Mouse (Mus musculus): ENCODE data around the gene Zfp488. TPM values are rescaled to one million over a fixed set of nuclear protein-coding genes. Genes with fewer than 3 reads are reported as not detected.

The Zfp488 gene
- 0.04 TPM in 2 replicates for polyA plus RNA-seq (2015; fragmentation: Nextera tagmentation; extraction: Ambion mirVana)

DNA sequence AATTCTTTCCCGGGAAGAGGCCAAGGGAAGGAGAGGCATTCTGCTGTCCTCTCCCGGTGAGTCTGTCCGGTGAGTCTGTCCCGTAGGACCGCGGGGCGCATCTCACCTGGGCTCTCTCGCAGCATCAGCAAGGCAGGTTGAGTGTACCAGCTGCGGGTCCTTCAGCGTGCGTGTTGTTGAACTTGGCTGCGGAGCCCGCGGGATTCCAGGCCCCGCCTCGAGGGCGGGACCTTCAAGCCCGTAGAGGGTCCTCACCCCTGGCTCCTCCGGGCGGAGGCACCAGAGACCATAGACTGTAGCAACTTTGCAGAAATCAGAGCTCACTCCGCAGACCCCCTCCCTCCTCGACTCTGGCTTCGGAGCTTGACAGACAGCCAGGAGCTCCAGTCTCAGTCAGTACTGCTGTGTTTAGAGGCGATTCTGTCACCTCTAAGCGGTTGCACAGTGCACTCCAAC, at the start of gene Zfp488:
Gene Zfp488 (minus strand): TSS at position 161 of the 456 bp plus-strand sequence.
- no peaks in the 10 kb centered on the region for H3K9me3 ChIP-seq (replicated peaks)
- H3K27me3 ChIP-seq, result peaks cover 32% of the 10 kb centered on the region
- no peak within 1 kb of the TSS for H3K27ac ChIP-seq
- peak within 1 kb of the TSS; percentile 45 for H3K4me3 ChIP-seq (replicated peaks)
- peak within 1 kb of the TSS; percentile 38 for H3K9ac ChIP-seq
- ATAC-seq (replicated peaks; ENCODE audit: low FRiP score), result peak; percentile 69
- 2% methylated on average over 25 of the region's 25 CpGs for WGBS
- H3K36me3 ChIP-seq, result no peaks in the 10 kb centered on the region
- peaks cover 8% of the 10 kb centered on the region for H3K4me1 ChIP-seq
- peak within 1 kb of the TSS; percentile 85 for H3K4me2 ChIP-seq

DNA sequence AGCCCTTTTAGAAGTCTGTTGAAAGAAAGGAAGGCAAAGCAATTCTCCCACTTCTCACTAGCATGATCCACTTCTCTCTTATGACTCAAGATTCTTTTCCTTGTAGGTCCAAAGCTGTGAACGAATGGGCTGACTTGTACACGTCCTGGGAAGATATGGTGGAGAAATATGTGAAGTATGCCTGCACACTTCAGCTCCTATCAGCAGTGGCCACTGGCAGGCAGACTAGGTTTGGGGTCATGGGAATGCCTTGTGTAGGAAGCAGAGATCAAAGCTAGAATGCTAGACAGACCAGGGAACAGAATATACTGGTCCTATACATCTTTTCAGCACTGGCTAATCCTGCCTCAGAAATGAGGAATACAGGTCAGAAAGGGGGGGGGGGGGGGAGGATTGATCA, 48.1 kb upstream of the Zfp488 start:
- Histone ChIP-seq H3K9me3 (replicated peaks) (peaks cover 7% of the 10 kb centered on the region; the same call in 1 of the 2 replicates), H3K4me3 (replicated peaks) (no peak overlapping the region), H3K4me1 (no peaks in the 10 kb centered on the region), H3K27ac (no peak overlapping the region), H3K4me2 (no peak overlapping the region), H3K27me3 (no peaks in the 10 kb centered on the region), H3K9ac (no peak overlapping the region), H3K36me3 (no peaks in the 10 kb centered on the region)
- no peak for ATAC-seq (replicated peaks; ENCODE audit: low FRiP score)
- WGBS, result 81% methylated on average over 2 of the region's 2 CpGs

DNA sequence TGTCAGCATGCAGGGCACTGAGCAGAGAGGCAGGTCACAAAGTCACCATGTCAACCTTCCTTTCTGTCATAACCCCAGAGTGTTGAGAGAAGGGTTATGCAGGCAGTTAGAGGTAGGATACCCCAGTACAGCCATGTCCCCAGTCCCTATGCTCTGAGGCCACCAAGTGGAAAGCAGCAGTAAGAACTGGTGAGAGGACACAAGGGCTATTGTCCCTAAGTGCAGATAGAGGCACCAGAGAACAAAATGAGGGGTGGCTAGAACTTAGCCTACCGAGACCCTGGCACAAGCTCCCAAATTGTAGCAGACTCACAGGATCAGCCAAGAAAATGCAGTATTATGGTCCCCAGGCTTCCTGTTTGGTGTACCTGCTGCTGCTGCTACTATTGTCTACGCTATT, 38.4 kb upstream of the Zfp488 start:
- no peak overlapping the region for H3K9ac ChIP-seq
- no peak for ATAC-seq (replicated peaks; ENCODE audit: low FRiP score)
- no peak overlapping the region for H3K4me3 ChIP-seq (replicated peaks)
- H3K4me1 ChIP-seq, result no peaks in the 10 kb centered on the region
- no peak overlapping the region for H3K4me2 ChIP-seq
- 95% methylated on average over 2 of the region's 2 CpGs for WGBS
- no peaks in the 10 kb centered on the region for H3K9me3 ChIP-seq (replicated peaks)
- H3K27ac ChIP-seq, result no peak overlapping the region
- H3K36me3 ChIP-seq, result no peaks in the 10 kb centered on the region
- H3K27me3 ChIP-seq, result no peaks in the 10 kb centered on the region

DNA sequence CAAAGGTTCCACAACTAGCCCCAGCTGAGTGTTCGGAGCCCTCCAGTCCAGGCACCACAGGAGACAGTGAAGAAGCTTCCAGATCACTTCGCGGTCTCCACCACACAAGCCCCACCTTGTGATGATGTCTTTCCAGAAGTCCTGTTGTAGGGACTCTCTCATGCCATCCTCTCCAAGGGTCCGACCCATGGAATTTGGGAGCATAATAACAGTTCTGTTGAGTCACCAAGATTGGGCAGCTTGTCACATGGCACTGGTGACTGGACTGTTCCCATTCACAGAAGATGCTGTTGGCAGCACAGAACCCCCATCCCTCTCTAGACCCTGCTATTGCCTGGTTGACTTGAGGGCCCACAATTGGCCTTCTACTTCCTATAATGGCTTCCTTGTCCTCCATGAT, 37.8 kb upstream of the Zfp488 start, which contains the start of gene Gm5460:
Gene Gm5460 (plus strand): TSS at position 378 of the 400 bp plus-strand sequence.
- Histone ChIP-seq H3K36me3 (no peaks in the 10 kb centered on the region), H3K4me3 (replicated peaks) (no peak within 1 kb of the TSS), H3K27me3 (no peaks in the 10 kb centered on the region), H3K27ac (no peak within 1 kb of the TSS), H3K4me1 (no peaks in the 10 kb centered on the region), H3K9me3 (replicated peaks) (no peaks in the 10 kb centered on the region), H3K4me2 (no peak within 1 kb of the TSS), H3K9ac (no peak within 1 kb of the TSS)
- WGBS, result 95% methylated on average over 4 of the region's 4 CpGs
- ATAC-seq (replicated peaks; ENCODE audit: low FRiP score), result no peak

DNA sequence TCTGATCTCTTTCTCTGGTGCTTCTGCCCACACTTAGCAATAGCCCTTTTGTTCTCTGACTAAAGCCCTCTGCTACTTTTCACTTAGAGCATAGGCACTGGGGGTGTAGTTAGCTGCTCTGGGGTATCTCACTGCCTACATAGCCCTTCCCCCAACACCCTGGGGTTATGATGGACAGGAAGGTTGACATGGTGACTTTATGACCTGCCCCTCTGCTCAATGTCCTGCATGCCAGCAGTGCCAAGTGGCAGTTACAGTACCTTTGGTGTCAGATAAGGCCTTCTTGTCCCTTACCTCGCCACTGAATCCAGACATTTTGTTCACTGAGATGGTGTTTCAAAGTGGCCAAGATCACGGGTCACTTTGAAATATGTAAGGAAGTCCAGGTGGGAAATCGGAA, 36.5 kb upstream of the Zfp488 start, which contains the start of gene Gm30083:
Gene Gm30083 (minus strand): TSS at position 120 of the 400 bp plus-strand sequence.
- no peaks in the 10 kb centered on the region for H3K36me3 ChIP-seq
- H3K4me1 ChIP-seq, result no peaks in the 10 kb centered on the region
- H3K9me3 ChIP-seq (replicated peaks), result no peaks in the 10 kb centered on the region
- no peak within 1 kb of the TSS for H3K4me2 ChIP-seq
- no peak within 1 kb of the TSS for H3K4me3 ChIP-seq (replicated peaks)
- ATAC-seq (replicated peaks; ENCODE audit: low FRiP score), result no peak
- no peak within 1 kb of the TSS for H3K9ac ChIP-seq
- 88% methylated on average over 3 of the region's 3 CpGs for WGBS
- H3K27me3 ChIP-seq, result no peaks in the 10 kb centered on the region
- H3K27ac ChIP-seq, result no peak within 1 kb of the TSS

DNA sequence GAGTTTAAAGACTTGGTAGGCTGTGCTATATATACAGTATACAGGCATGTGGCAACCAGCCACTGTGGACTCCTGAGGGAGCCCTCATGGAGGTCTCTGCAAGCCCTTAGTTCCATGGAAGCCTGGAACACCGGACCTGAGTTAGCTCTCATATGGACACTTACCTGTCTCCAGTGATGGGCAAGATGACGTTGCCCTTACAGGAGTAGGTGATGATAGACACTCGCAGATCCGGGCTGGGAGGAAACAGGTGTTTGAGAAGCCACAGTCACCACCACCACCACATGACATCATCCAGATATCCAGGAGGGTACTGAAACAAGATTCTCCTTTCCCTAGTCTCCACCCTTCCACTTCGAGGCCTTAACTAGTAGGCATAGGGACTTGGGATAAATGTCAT, 23.8 kb upstream of the Zfp488 start:
- 88% methylated on average over 5 of the region's 5 CpGs for WGBS
- Histone ChIP-seq H3K27ac (no peak overlapping the region), H3K27me3 (no peaks in the 10 kb centered on the region), H3K4me2 (no peak overlapping the region), H3K4me3 (replicated peaks) (no peak overlapping the region), H3K4me1 (no peaks in the 10 kb centered on the region), H3K9me3 (replicated peaks) (no peaks in the 10 kb centered on the region), H3K9ac (no peak overlapping the region), H3K36me3 (no peaks in the 10 kb centered on the region)
- ATAC-seq (replicated peaks; ENCODE audit: low FRiP score), result no peak

DNA sequence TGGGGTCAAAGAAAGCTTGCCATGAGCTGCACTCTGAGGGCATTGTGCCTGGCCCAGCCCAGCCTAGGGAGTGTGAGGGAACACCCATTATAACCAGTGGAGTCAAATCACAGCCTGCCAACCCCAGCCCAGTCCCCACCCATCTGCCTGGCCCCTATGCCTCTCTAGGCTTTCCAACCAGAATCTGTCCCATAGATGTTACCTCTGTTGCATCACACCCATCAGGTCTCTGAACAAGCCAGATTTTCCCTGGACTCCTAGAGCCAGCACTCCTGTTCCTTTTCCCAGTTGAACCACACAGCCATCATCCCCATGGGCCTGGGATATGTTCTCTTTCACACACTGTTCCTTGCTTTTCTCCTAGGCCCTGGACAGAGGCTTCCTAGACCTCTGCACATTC, 22.9 kb upstream of the Zfp488 start:
- no peak overlapping the region for H3K27ac ChIP-seq
- H3K9ac ChIP-seq, result no peak overlapping the region
- no peak for ATAC-seq (replicated peaks; ENCODE audit: low FRiP score)
- no peaks in the 10 kb centered on the region for H3K36me3 ChIP-seq
- H3K4me1 ChIP-seq, result no peaks in the 10 kb centered on the region
- H3K27me3 ChIP-seq, result no peaks in the 10 kb centered on the region
- H3K4me3 ChIP-seq (replicated peaks), result no peak overlapping the region
- no peaks in the 10 kb centered on the region for H3K9me3 ChIP-seq (replicated peaks)
- H3K4me2 ChIP-seq, result no peak overlapping the region

DNA sequence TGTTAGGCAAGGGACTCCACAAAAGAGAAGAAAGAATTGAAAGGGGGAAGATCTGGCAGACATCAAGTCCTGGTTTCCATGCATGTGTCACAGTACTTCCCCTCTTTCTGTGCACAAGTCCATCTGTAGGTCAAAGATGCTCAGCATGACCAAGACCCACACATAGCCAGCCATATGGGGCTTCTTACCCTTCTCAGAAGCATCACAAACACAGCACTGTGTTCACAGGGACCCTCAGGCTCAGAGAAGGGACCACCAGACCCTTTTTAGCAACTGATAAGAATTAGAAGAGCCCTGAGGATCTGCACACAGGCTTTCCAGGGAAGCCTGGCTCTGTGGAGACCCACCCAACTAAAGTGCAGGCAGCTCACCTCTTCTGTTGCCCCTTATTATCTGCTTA, 21.5 kb upstream of the Zfp488 start:
- no peak overlapping the region for H3K4me2 ChIP-seq
- H3K4me1 ChIP-seq, result no peaks in the 10 kb centered on the region

DNA sequence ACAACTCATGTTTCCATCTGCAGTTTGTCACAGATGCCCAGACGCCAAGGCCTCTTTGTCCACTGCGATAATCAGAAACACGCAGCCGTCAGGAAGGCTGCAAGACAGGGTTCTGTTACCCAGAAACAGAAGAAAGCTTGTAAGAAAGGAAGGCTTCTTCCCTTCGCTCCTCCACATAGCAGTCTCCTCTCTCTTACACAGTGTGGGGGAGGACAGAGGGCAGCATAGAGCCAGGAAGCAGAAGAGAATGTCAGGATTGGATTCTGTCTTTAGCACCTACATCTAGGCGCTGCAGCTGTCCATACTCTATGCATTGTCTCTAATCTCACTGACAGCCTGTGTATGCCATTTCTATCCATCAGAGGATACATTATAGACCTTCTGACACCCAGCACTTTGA, 18.9 kb upstream of the Zfp488 start:
- no peak for ATAC-seq (replicated peaks; ENCODE audit: low FRiP score)
- H3K4me1 ChIP-seq, result no peaks in the 10 kb centered on the region
- H3K4me3 ChIP-seq (replicated peaks), result no peak overlapping the region
- WGBS, result 46% methylated on average over 6 of the region's 6 CpGs
- no peak overlapping the region for H3K9ac ChIP-seq
- H3K9me3 ChIP-seq (replicated peaks), result no peaks in the 10 kb centered on the region
- H3K27me3 ChIP-seq, result no peaks in the 10 kb centered on the region
- no peak overlapping the region for H3K27ac ChIP-seq
- H3K4me2 ChIP-seq, result no peak overlapping the region
- H3K36me3 ChIP-seq, result no peaks in the 10 kb centered on the region

More for the DNA sequence above, 21.5 kb upstream of the Zfp488 start:
- Histone ChIP-seq H3K9ac (no peak overlapping the region), H3K36me3 (no peaks in the 10 kb centered on the region), H3K27ac (no peak overlapping the region), H3K9me3 (replicated peaks) (no peaks in the 10 kb centered on the region), H3K27me3 (no peaks in the 10 kb centered on the region), H3K4me3 (replicated peaks) (no peak overlapping the region)
- ATAC-seq (replicated peaks; ENCODE audit: low FRiP score), result no peak

DNA sequence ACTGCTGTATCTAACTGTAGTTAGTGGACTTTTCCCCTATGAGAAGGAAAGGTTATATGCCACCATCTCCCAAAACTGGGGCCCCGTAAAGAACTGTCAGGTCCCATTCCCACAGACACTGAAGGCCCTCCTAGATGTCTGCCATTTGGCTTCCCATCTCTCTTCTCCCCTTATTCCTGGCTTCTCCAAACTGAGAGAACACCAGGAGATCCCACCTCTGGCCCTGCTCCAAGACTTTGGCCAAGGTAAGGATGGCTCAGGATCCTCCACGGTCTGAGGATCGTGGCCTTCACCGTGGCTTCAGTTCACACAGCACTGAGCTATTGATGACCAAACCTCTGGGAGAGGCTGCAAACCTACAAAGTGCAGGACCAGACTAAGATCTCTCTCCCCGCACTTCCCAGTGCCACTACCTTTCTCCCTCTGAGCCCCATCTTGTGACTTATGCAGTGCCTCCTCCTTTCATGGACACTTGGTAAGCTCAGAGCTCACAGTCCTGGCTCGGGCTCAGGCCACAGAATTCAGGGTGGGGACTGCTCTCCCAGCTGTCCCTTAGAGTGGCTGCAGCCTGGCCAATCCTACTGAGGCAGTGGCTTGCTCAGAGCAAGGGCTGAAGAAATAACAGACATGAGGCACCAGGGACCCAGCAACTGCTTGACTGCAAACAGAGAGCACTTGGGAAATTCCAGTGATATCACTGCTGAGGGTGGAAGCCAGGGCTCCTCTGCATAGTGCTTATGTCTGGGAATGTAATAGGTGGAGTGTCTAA, 15.1 kb upstream of the Zfp488 start:
- no peaks in the 10 kb centered on the region for H3K9me3 ChIP-seq (replicated peaks)
- H3K27me3 ChIP-seq, result no peaks in the 10 kb centered on the region
- H3K4me2 ChIP-seq, result no peak overlapping the region
- no peaks in the 10 kb centered on the region for H3K4me1 ChIP-seq
- H3K27ac ChIP-seq, result no peak overlapping the region
- no peak for ATAC-seq (replicated peaks; ENCODE audit: low FRiP score)
- H3K4me3 ChIP-seq (replicated peaks), result no peak overlapping the region
- WGBS, result 87% methylated on average over 6 of the region's 6 CpGs
- H3K36me3 ChIP-seq, result no peaks in the 10 kb centered on the region
- no peak overlapping the region for H3K9ac ChIP-seq

DNA sequence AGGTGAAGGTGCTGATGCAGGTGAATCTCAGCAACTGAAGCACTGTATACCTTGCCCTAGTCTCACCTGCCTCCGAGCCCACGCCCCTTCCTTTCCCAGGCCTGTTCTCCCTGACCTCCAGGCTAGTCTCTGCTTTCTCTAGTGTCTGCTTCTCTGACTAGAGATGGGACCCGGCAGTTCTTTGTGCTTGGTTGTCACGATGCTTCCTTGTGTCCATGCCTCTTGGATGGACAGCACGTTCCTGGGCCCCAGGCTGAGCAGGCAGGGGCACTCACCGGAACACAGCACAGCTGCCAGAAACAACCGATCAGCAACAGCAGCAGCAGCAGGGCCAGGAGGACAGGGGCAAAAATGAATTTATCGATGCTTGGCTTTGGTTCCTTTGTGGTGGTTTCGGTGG, 14.5 kb upstream of the Zfp488 start:
- no peak for ATAC-seq (replicated peaks; ENCODE audit: low FRiP score)
- no peak overlapping the region for H3K4me3 ChIP-seq (replicated peaks)
- no peaks in the 10 kb centered on the region for H3K9me3 ChIP-seq (replicated peaks)
- H3K4me1 ChIP-seq, result no peaks in the 10 kb centered on the region
- WGBS, result 87% methylated on average over 9 of the region's 9 CpGs
- no peak overlapping the region for H3K9ac ChIP-seq
- H3K4me2 ChIP-seq, result no peak overlapping the region
- no peak overlapping the region for H3K27ac ChIP-seq
- H3K27me3 ChIP-seq, result no peaks in the 10 kb centered on the region
- no peaks in the 10 kb centered on the region for H3K36me3 ChIP-seq

DNA sequence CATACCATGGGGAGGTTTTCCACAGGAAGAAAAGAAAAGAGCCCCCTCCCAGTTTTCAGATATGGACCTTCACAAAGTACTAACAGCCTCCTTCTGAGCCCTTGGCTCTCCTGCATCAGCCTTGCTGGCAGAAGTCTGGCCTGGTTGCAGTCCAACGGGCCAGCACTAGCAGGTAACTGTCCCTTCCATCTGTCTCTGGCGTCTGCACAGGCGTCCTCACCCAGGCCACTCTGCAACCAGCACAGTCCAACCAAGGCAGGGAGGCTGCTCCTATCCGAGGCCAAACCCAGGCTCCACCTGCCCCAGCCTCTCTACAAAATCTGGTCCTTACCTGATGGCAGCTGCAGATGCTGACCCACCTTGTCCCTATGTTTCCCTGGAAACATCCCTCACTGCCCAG, 13.4 kb upstream of the Zfp488 start:
- Histone ChIP-seq H3K27me3 (no peaks in the 10 kb centered on the region), H3K27ac (no peak overlapping the region), H3K4me2 (no peak overlapping the region), H3K9me3 (replicated peaks) (no peaks in the 10 kb centered on the region), H3K9ac (no peak overlapping the region), H3K4me3 (replicated peaks) (no peak overlapping the region), H3K4me1 (no peaks in the 10 kb centered on the region), H3K36me3 (no peaks in the 10 kb centered on the region)
- WGBS, result 85% methylated on average over 4 of the region's 4 CpGs
- ATAC-seq (replicated peaks; ENCODE audit: low FRiP score), result no peak

DNA sequence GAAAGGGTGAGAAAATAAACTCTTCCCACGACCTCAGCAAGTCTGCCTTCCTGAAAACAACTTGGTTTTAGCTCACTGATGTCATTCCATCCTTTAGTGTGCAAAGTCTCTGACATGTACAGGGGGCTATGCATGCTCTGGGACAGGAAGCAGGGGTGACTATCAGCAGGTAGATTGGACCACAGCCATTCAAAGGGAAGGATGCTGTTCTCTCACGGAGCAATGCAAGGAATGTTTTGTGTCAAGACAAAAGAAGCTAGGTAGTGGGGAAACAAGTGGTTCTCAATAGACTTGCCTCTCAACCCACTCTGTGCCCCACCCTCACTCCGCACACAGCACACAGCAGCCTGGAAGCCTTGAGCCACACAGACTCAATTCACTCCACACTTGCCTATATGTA, 10.6 kb upstream of the Zfp488 start:
- Histone ChIP-seq H3K9me3 (replicated peaks) (no peaks in the 10 kb centered on the region), H3K36me3 (no peaks in the 10 kb centered on the region), H3K4me2 (no peak overlapping the region), H3K9ac (no peak overlapping the region), H3K4me1 (no peaks in the 10 kb centered on the region), H3K27ac (no peak overlapping the region), H3K4me3 (replicated peaks) (no peak overlapping the region), H3K27me3 (no peaks in the 10 kb centered on the region)
- no peak for ATAC-seq (replicated peaks; ENCODE audit: low FRiP score)
- WGBS, result 57% methylated on average over 3 of the region's 3 CpGs
